Mouse (Mus musculus) embryonic facial prominence, embryonic 15.5 days (tissue): ENCODE measurements around the gene Zfand2b. TPM values are rescaled to one million over a fixed set of nuclear protein-coding genes. Genes with fewer than 3 reads are reported as not detected.

ENCODE experiments used
- ATAC-seq: fragments of 200-750 bp; cut with Nextera tagmentation; 2 replicates; pipeline ENCODE4 v1.8.0; 2017; ENCODE audit warnings: low read depth, moderate TSS enrichment; ENCODE audit not compliant: insufficient number of reproducible peaks, low FRiP score, low TSS enrichment
- H3K27ac ChIP-seq: fragments of 300-500 bp; sonication (generic); replicated peaks from 2 replicates; pipeline ENCODE4 v1.5.1; 2015; ENCODE audit warnings: mild to moderate bottlenecking, inconsistent platforms
- H3K27me3 ChIP-seq: fragments of 300-500 bp; sonication (generic); 2 replicates; pipeline ENCODE4 v1.6.1; 2015; ENCODE audit warnings: inconsistent platforms
- H3K36me3 ChIP-seq: fragments of 300-500 bp; sonication (generic); 2 replicates; pipeline ENCODE4 v1.6.1; 2015; ENCODE audit warnings: mild to moderate bottlenecking, inconsistent platforms
- H3K4me1 ChIP-seq: fragments of 300-500 bp; sonication (generic); 2 replicates; pipeline ENCODE4 v1.6.1; 2015; ENCODE audit warnings: inconsistent platforms
- H3K4me2 ChIP-seq: fragments of 300-500 bp; sonication (generic); replicated peaks from 2 replicates; pipeline ENCODE4 v1.6.1; 2015; ENCODE audit warnings: mild to moderate bottlenecking, inconsistent platforms
- H3K4me3 ChIP-seq: fragments of 300-500 bp; sonication (generic); replicated peaks from 2 replicates; pipeline ENCODE4 v1.5.1; 2015; ENCODE audit warnings: mild to moderate bottlenecking, inconsistent platforms
- H3K9ac ChIP-seq: fragments of 300-500 bp; sonication (generic); 2 replicates; pipeline ENCODE4 v1.6.1; 2015; ENCODE audit warnings: inconsistent platforms
- H3K9me3 ChIP-seq: fragments of 300-500 bp; sonication (generic); replicated peaks from 2 replicates; pipeline ENCODE4 v1.6.1; 2016; ENCODE audit warnings: inconsistent platforms
- WGBS: fragments of 180-500 bp; shearing (Covaris S2); methylation state at CpG from one replicate; pipeline ENCODE4 v1.1.7; 2015; 5-methylcytosine and 5-hydroxymethylcytosine counted together
- polyA plus RNA-seq: library from polyadenylated mRNA; unstranded; fragments of >200 nt; fragmentation: Nextera tagmentation; extraction: Ambion mirVana; gene quantifications from 2 replicates; pipeline ENCODE4 v1.2.1, GENCODE M21; 2015

Zfand2b gene
- polyA plus RNA-seq, 1 experiment from 2014 or later = 51.2 TPM

DNA sequence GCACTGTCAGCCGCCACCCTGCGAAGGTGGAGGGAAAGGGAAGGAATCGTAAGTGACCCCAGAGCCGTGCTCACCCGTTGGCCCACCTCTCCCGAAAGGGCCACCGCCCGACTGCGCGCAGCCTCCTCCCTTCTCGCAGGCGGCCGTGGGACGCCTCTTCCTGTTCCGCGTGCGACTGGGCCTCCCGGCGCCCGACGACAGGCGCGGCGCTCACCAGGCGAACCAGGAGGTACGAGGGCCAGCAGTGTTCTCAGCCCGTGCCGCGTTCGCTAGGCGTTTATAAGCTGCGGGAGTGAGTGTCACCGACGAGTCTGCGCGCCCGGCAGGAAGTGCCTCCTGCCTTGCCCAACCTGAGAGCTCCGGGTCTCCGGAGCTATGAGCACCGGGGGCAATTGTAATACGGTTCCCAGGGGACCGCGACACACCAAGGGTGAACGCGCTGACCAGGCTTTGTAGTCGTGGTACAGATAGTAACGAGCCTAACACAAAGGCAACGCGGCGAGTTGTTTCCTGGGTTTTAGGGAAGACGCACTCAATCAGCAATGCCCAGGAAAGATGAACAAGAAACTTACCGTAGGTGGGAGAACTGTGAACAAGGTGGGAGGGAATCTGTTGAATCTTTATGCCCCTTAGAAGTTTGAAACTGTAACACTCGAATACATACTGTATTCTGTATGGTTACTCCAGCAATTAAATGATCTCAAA is 26.8 kb upstream of the Zfand2b start:
- peak overlapping the region; percentile 97 for H3K27ac ChIP-seq
- under 1% methylated on average over 53 of the region's 53 CpGs for WGBS
- H3K27me3 ChIP-seq = no peaks in the 10 kb centered on the region
- H3K4me2 ChIP-seq = peak overlapping the region; percentile 90
- no peaks in the 10 kb centered on the region for H3K9me3 ChIP-seq
- H3K4me3 ChIP-seq = peak overlapping the region; percentile 90
- H3K4me1 ChIP-seq = peaks cover 33% of the 10 kb centered on the region
- 0 out of 2 replicates have a peak, but pooled peaks have one; percentile 13 for ATAC-seq
- peaks cover 58% of the 10 kb centered on the region for H3K36me3 ChIP-seq
- peak overlapping the region; percentile 93 for H3K9ac ChIP-seq

- peaks cover 58% of the 10 kb centered on the region for H3K36me3 ChIP-seq
- peak within 1 kb of the TSS; percentile 93 for H3K9ac ChIP-seq
- peak within 1 kb of the TSS; percentile 90 for H3K4me3 ChIP-seq
- peak; percentile 89 for ATAC-seq
- peak within 1 kb of the TSS; percentile 90 for H3K4me2 ChIP-seq
- no peaks in the 10 kb centered on the region for H3K9me3 ChIP-seq
- peaks cover 33% of the 10 kb centered on the region for H3K4me1 ChIP-seq
- H3K27ac ChIP-seq = peak within 1 kb of the TSS; percentile 97
- 0% methylated on average over 90 of the region's 91 CpGs for WGBS
- no peaks in the 10 kb centered on the region for H3K27me3 ChIP-seq
Observed at GRCm38 (mm10) chr1:75142301-75143261, 25.9 kb upstream of the Zfand2b start, which contains the start of the genes Cnppd1 and Retreg2. Gene Cnppd1, minus strand, starts transcription at chr1:75142711. Gene Retreg2, plus strand, starts transcription at chr1:75142778.

DNA sequence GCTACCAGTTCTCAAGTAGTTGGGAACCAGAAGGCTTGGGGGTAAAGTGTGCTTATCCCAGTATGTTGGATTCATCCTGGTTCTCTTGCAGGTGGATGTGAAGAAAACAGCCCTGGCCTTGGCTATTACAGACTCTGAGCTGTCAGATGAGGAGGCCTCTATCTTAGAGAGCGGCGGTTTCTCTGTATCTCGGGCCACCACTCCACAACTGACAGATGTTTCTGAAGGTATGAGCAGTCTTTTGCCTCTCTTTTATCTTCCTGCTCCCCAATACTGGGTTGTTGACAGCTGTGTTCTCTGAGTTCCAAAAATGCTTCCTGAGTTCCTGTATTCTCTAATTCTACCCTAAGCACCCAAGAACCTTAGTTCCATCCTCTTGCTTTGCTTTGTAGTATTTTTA is 22.9 kb upstream of the Zfand2b start:
- Histone ChIP-seq H3K9me3 (no peaks in the 10 kb centered on the region), H3K27me3 (no peaks in the 10 kb centered on the region), H3K4me3 (no peak overlapping the region), H3K4me1 (peaks cover 22% of the 10 kb centered on the region), H3K36me3 (peaks cover 56% of the 10 kb centered on the region), H3K9ac (no peak overlapping the region), H3K27ac (no peak overlapping the region), H3K4me2 (no peak overlapping the region)
- ATAC-seq = no peak
- WGBS = 95% methylated on average over 3 of the region's 3 CpGs

- 78% methylated on average over 7 of the region's 7 CpGs for WGBS
- Histone ChIP-seq H3K4me3 (no peak overlapping the region), H3K9me3 (no peaks in the 10 kb centered on the region), H3K27ac (no peak overlapping the region), H3K9ac (no peak overlapping the region), H3K4me1 (peaks cover 14% of the 10 kb centered on the region), H3K4me2 (no peak overlapping the region), H3K36me3 (peaks cover 56% of the 10 kb centered on the region), H3K27me3 (no peaks in the 10 kb centered on the region)
- no peak for ATAC-seq
Observed at GRCm38 (mm10) chr1:75147411-75148135, 20.9 kb upstream of the Zfand2b start.

GRCm38 (mm10) chr1:75148727-75149126 is 19.7 kb upstream of the Zfand2b start:
- Histone ChIP-seq H3K9me3 (no peaks in the 10 kb centered on the region), H3K4me1 (peaks cover 8% of the 10 kb centered on the region), H3K4me3 (no peak overlapping the region), H3K27me3 (no peaks in the 10 kb centered on the region), H3K9ac (no peak overlapping the region), H3K36me3 (peaks cover 56% of the 10 kb centered on the region), H3K27ac (no peak overlapping the region), H3K4me2 (no peak overlapping the region)
- ATAC-seq = no peak
- WGBS = 83% methylated on average over 4 of the region's 4 CpGs

DNA sequence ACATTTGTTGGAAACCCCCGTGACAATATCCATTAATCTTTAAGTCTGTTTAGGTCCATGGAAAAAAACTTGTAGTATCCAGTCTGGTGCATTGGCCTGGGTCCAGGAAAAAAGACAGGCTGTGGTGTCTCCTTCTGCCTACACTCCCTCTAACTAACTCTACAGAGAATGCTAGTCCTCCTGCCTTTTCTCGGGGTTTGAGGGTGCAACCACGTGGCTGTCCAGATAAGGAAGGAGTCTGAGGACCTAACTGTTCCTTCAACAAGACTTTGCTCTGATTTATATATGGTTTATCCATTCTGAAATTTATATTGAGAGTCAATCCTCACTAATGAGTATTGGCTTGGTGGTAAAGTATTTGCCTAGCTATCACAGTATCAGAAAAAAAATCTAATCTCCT is 12.6 kb upstream of the Zfand2b start:
- ATAC-seq = no peak
- no peak overlapping the region for H3K4me3 ChIP-seq

GRCm38 (mm10) chr1:75158990-75159389 is 9.5 kb upstream of the Zfand2b start:
- H3K4me2 ChIP-seq = no peak overlapping the region
- no peaks in the 10 kb centered on the region for H3K4me1 ChIP-seq
- H3K9ac ChIP-seq = no peak overlapping the region
- H3K36me3 ChIP-seq = no peaks in the 10 kb centered on the region
- H3K27me3 ChIP-seq = no peaks in the 10 kb centered on the region
- H3K27ac ChIP-seq = no peak overlapping the region
- H3K4me3 ChIP-seq = no peak overlapping the region
- ATAC-seq = no peak
- no peaks in the 10 kb centered on the region for H3K9me3 ChIP-seq

More for the DNA sequence above, 12.6 kb upstream of the Zfand2b start:
- no peaks in the 10 kb centered on the region for H3K9me3 ChIP-seq
- no peaks in the 10 kb centered on the region for H3K27me3 ChIP-seq
- H3K9ac ChIP-seq = no peak overlapping the region
- no peaks in the 10 kb centered on the region for H3K36me3 ChIP-seq
- no peaks in the 10 kb centered on the region for H3K4me1 ChIP-seq
- 59% methylated on average over 3 of the region's 3 CpGs for WGBS
- H3K4me2 ChIP-seq = no peak overlapping the region
- H3K27ac ChIP-seq = no peak overlapping the region

DNA sequence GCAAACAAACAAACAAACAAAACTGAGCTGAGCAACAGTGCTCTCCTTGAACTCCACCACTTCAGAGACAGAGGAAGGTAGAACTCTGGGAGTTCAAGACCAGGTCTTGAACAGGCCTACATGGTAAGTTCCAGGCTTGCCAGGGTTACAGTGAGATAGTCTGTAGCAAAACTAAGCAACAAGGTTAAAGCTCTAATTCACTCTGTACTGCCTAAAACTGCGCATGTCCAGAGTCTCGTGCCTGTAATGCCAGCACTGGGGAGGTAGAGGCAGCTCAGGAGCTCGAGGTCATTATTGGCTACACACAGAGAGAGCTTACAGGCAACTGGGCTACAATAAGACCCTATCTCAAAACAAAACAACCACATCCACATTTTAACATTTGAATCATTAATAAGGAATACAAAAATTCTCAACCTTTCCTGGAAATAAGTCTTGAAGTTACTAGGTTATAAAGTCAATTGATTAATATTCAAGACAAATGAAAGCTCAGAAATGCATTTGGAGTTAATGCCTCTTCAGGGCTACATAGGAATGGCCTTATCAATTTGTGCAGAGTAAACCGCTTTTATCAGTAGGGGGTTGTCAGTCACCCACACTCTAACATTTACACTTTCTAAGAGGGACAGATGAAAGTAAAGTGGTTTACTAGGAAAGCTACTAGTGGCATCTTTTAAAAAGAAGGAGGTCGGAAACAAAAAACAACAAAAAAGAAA is 8.7 kb upstream of the Zfand2b start:
- Histone ChIP-seq H3K4me3 (no peak overlapping the region), H3K9ac (no peak overlapping the region), H3K4me1 (no peaks in the 10 kb centered on the region), H3K36me3 (no peaks in the 10 kb centered on the region), H3K27ac (no peak overlapping the region), H3K9me3 (no peaks in the 10 kb centered on the region), H3K4me2 (no peak overlapping the region), H3K27me3 (no peaks in the 10 kb centered on the region)
- WGBS = 73% methylated on average over 5 of the region's 5 CpGs
- no peak for ATAC-seq

GRCm38 (mm10) chr1:75160256-75160617 is 8.2 kb upstream of the Zfand2b start:
- H3K27ac ChIP-seq = no peak overlapping the region
- H3K4me1 ChIP-seq = no peaks in the 10 kb centered on the region
- no peak for ATAC-seq
- H3K9ac ChIP-seq = no peak overlapping the region
- no peak overlapping the region for H3K4me3 ChIP-seq
- no peaks in the 10 kb centered on the region for H3K9me3 ChIP-seq
- no peak overlapping the region for H3K4me2 ChIP-seq
- H3K27me3 ChIP-seq = no peaks in the 10 kb centered on the region
- 80% methylated on average over 4 of the region's 4 CpGs for WGBS
- H3K36me3 ChIP-seq = no peaks in the 10 kb centered on the region

DNA sequence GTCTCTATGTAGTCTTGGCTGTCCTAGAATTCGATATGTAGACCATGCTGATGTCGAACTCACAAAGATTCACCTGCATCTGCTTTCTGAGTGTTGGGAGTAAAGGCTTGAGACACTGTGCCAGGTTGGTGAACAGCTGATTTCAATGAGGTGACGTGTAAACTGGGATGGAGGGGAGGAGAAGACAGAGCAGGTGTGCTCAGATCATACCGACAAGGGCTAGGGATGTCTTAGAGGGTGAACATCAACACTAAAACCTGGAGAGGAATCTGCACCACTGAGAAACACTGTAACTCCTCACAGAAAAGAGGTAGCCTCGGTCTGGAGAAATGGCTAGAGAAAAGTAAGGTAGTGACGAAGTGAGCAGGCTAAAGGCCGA is 364 bp upstream of the Zfand2b start:
- peak; percentile 22; the same call in 1 of the 2 replicates for ATAC-seq
- H3K36me3 ChIP-seq = peaks cover 28% of the 10 kb centered on the region
- H3K27me3 ChIP-seq = no peaks in the 10 kb centered on the region
- peaks cover 14% of the 10 kb centered on the region for H3K4me1 ChIP-seq
- H3K27ac ChIP-seq = peak overlapping the region; percentile 89
- 0 out of 2 replicates have a peak overlapping the region, but pooled peaks have one; percentile 51 for H3K9ac ChIP-seq
- no peaks in the 10 kb centered on the region for H3K9me3 ChIP-seq
- 9% methylated on average over 7 of the region's 7 CpGs for WGBS
- H3K4me3 ChIP-seq = peak overlapping the region; percentile 67
- H3K4me2 ChIP-seq = peak overlapping the region; percentile 71
